Mouse (Mus musculus): ENCODE results near the gene Dapk2.

The Dapk2 gene

GRCm38 (mm10) chr9:66307341-66307740 lies 149.3 kb downstream of the Dapk2 start:
- no peak for DNase-seq (ENCODE audit: low read depth, low spot score)

GRCm38 (mm10) chr9:66308741-66309140 lies 150.7 kb downstream of the Dapk2 start:
- DNase-seq (ENCODE audit: low read depth, low spot score), result no peak

DNA sequence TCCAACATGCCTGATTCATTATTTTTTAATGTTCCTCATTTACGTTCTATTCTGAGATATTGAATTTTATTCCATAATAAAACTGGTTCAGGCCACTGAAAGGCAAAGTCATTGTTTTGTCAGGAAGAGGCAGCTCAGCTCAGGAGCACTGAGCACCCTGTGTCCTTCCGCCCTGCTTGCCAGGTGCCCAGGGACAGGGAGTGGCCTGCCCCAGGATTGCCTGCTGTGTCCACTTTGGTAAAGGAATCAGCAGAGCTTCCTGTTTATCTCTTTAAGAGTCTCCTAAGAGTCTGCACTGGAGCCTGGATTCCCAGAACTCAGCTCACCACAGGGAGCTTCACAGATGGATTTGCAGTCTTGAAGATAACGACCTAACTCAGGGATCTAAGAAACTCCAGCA lies 153.4 kb downstream of the Dapk2 start:
- DNase-seq (ENCODE audit: low read depth, low spot score), result no peak

GRCm38 (mm10) chr9:66316603-66317002 lies 158.6 kb downstream of the Dapk2 start:
- no peak for DNase-seq (ENCODE audit: low read depth, low spot score)
